Mouse (Mus musculus): ENCODE measurements around the gene Ppp3ca.

DNA sequence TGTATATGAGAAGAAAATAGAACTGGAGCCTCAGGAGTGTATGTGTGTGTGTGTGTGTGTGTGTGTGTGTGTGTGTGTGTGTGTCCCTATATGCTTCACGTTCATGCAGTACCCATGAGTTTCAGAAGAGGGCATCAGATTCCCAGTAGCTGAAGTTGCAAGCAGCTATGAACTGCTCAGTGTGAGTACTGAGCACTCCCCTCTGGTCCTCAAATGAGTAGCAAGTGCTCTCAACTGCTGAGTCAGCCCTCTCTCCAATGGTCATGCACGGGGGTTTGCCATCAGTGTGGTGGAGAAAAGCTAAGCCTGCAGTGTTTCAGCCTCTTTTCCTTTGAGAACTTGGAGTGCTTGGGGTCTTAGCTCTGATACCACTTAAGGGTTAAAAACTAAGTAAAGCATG lies 122.0 kb downstream of the Ppp3ca start:
- TF ChIP-seq POLR2A (IDR thresholded peaks at IDR 0.05; ENCODE audit: control insufficient read depth, low read depth, low read length) = no peak
- no peak for TF ChIP-seq CTCF (IDR thresholded peaks at IDR 0.05; ENCODE audit: control insufficient read depth, insufficient read depth, insufficient replicate concordance, low read depth, low read length)
